Mouse (Mus musculus) G1E (cell line): ENCODE results near the gene Chfr. TPM values are rescaled to one million over a fixed set of nuclear protein-coding genes. Genes with fewer than 3 reads are reported as not detected.
A peak's percentile ranks its signal among the peaks of the same experiment; 100 is the strongest.

Source experiments
- ATAC-seq: 2 replicates; pipeline ENCODE4 v1.8.0; 2016; ENCODE audit warnings: mild to moderate bottlenecking; ENCODE audit not compliant: insufficient number of reproducible peaks, poor library complexity, low FRiP score, severe bottlenecking; ENCODE audit errors: extremely low read depth
- DNase-seq: peaks from one replicate; pipeline ENCODE4 v3.0.0; 2012; ENCODE audit warnings: low spot score
- H3K27me3 ChIP-seq: 2 replicates; pipeline ENCODE4 v1.6.1; 2012; ENCODE audit warnings: mild to moderate bottlenecking, low read length, inconsistent platforms; ENCODE audit not compliant: insufficient read depth
- H3K36me3 ChIP-seq: replicated peaks from 2 replicates; pipeline ENCODE3; 2012; ENCODE audit warnings: mild to moderate bottlenecking, inconsistent platforms
- H3K4me1 ChIP-seq: 2 replicates; pipeline ENCODE4 v1.6.1; 2012; ENCODE audit warnings: low read depth, low read length, inconsistent platforms, mixed read lengths; ENCODE audit not compliant: insufficient read depth
- H3K4me3 ChIP-seq: 2 replicates; pipeline ENCODE4 v1.5.1; 2012; ENCODE audit warnings: low read depth, mild to moderate bottlenecking, inconsistent platforms, low read length, moderate library complexity, mixed read lengths
- H3K9me3 ChIP-seq: replicated peaks from 2 replicates; pipeline ENCODE4 v1.6.1; 2012; ENCODE audit warnings: inconsistent platforms
- CTCF ChIP-seq: IDR thresholded peaks from 2 replicates; pipeline ENCODE4 v1.5.1; 2012; ENCODE audit warnings: low read depth, low read length, inconsistent platforms, mixed read lengths
- GATA1 ChIP-seq: IDR thresholded peaks from 2 replicates; pipeline ENCODE4 v1.6.1; 2012; ENCODE audit warnings: borderline replicate concordance, low read length, inconsistent platforms, mixed read lengths
- GATA2 ChIP-seq: IDR thresholded peaks from 2 replicates; pipeline ENCODE4 v1.6.1; 2012; ENCODE audit warnings: low read depth, low read length, inconsistent platforms, borderline replicate concordance
- POLR2AphosphoS5 ChIP-seq: IDR thresholded peaks from 2 replicates; pipeline ENCODE4 v1.6.1; 2012; ENCODE audit warnings: low read depth, low read length, inconsistent platforms; ENCODE audit not compliant: insufficient replicate concordance
- TAL1 ChIP-seq: conservative IDR thresholded peaks from 2 replicates; pipeline ENCODE4 v1.6.1; 2012; ENCODE audit warnings: low read depth, low read length, inconsistent platforms, mixed read lengths
- polyA plus RNA-seq: library from polyadenylated mRNA; stranded (reverse); fragments of >175 nt; gene quantifications from 2 replicates; pipeline ENCODE4 v1.2.3, GENCODE M21; 2012
- total RNA-seq, 2 experiments: library from RNA; stranded (forward) in 1 of 2; stranded (reverse) in 1 of 2; fragments of 200-1000 nt in 1 of 2; fragments of >200 nt in 1 of 2; fragmentation: Nextera tagmentation in 1 of 2; gene quantifications; 2 replicates each; pipeline ENCODE4 v1.2.3; 2014 to 2017

Gene Chfr
- total and polyA plus RNA-seq, 3 experiments = 49.0 to 93.5 (median 79.8) TPM

DNA sequence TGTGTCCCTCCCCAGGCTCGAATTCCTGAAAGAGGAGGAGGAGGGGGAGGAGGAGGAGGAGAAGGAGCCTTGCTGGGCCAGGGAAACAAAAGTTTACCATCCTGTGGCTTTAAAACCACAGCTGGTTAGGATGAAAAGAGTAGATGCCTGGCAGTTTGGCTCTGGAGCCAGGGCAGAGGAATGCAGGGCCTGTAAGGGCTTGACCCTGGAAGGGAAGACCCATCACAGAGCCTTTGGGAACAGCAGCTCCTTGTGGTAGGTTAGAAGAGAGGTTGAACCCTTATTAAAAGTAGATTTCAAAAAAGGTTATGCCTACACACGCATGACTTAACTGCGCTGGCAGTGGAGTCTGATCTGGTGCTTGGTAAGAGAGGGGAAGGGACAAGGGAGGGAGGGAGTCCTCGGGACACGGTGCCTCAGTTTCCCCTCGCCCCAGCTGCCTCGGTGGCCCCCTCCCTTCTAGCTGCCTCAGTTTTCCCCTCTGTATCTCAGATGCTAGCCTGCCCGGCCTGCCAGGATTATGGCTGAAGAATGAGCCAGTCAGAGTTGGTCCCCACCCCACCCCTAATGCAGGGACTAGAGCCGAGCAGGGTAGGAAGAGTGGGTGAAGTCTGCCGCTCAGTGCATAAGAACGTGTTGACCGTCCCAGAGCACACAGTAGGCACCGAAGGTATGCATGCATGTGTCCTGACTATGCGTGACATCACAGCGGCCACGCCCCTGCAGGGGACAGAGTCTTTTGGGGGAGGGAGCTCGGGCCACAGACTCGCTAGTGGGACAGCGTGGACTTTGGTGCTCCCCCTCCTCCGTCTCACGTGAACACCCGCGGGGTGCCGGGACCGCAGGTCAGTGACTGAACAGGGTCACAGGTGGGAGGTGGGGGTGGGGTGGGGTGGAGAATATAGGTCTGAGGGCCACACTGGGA is 35.7 kb upstream of the Chfr start, which contains the start of gene Plcxd1:
Gene Plcxd1, plus strand, starts transcription at position 314 of the 925 bp plus-strand sequence.
- Histone ChIP-seq H3K9me3 (peaks cover 35% of the 10 kb centered on the region), H3K36me3 (peaks cover 34% of the 10 kb centered on the region), H3K4me3 (0 out of 2 replicates have a peak within 1 kb of the TSS, but pooled peaks have one; percentile 3), H3K4me1 (peaks cover 39% of the 10 kb centered on the region), H3K27me3 (peaks cover 4% of the 10 kb centered on the region; the same call in 1 of the 2 replicates)
- DNase-seq (no peak), ATAC-seq (no peak)
- TF ChIP-seq CTCF (no peak), GATA1 (no peak), TAL1 (no peak), GATA2 (no peak), POLR2AphosphoS5 (no peak)

DNA sequence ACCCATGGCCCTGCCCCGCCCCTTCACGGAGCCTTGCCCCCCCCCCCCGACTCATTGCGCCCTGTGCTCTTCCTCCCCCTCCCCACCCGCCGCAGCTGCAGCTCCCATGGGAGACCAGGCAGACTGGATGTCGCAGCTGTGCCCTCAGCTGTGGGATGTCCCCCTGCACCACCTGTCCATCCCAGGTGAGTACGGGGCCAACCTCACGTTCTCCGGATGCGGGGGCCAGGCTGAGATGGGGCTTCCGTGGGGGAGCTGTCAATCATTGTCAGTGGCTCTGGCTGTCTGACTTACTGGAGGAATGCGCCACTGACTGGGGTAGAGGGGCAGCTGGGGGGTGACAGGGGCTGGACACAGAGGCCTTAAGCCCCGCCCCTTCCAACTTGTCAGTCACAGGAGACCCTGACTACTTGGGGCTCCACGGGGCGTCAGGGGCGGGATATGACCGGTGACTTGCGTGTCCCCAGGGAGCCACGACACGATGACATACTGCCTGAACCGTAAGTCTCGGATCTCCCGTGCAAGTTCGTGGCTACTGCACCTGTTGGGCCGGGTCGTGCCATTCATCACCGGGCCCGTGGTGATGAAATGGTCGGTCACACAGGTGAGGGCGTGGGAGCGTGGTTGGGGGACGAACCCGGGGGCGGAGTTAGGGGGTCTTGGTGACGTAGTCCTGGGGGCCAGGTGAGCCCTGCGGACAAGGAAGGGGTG is 34.6 kb upstream of the Chfr start:
- Histone ChIP-seq H3K36me3 (peaks cover 46% of the 10 kb centered on the region), H3K9me3 (peaks cover 44% of the 10 kb centered on the region), H3K27me3 (peaks cover 4% of the 10 kb centered on the region; the same call in 1 of the 2 replicates), H3K4me3 (no peak overlapping the region), H3K4me1 (peaks cover 42% of the 10 kb centered on the region)
- no peak for DNase-seq
- no peak for ATAC-seq
- no peak for TF ChIP-seq GATA1
- TF ChIP-seq POLR2AphosphoS5 = no peak
- no peak for TF ChIP-seq CTCF
- TF ChIP-seq GATA2 = no peak
- no peak for TF ChIP-seq TAL1

DNA sequence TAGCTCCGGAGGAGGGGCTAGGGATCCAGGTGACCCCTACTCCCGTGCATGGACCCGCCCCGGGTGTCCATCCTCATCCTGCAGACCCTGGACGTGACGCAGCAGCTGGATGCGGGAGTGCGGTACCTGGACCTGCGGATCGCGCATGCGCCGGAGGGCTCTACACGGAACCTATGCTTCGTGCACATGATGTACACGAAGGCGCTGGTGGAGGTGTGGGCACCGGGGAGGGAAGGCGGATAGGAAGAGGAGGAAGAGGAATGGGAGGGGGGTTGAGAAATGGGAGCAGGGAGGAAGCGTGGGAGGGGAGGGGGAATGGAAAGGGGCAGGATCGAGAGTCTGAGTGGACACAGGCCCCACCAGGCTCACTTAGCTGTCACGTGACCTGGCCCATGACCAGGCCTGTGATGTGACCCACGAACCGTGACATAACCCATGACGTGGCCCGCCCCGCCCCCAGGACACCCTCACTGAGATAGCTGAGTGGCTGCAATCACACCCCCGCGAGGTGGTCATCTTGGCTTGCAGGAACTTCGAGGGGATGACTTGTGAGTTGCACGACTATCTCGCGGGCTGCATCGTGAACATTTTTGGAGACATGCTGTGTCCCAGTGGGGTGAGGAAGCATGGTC is 33.8 kb upstream of the Chfr start:
- H3K4me1 ChIP-seq = peaks cover 50% of the 10 kb centered on the region
- H3K4me3 ChIP-seq = no peak overlapping the region
- no peak for ATAC-seq
- peaks cover 4% of the 10 kb centered on the region; the same call in 1 of the 2 replicates for H3K27me3 ChIP-seq
- peaks cover 53% of the 10 kb centered on the region for H3K36me3 ChIP-seq
- peaks cover 52% of the 10 kb centered on the region for H3K9me3 ChIP-seq
- no peak for DNase-seq
- TF ChIP-seq GATA2 (no peak), GATA1 (no peak), TAL1 (no peak), CTCF (no peak), POLR2AphosphoS5 (no peak)

DNA sequence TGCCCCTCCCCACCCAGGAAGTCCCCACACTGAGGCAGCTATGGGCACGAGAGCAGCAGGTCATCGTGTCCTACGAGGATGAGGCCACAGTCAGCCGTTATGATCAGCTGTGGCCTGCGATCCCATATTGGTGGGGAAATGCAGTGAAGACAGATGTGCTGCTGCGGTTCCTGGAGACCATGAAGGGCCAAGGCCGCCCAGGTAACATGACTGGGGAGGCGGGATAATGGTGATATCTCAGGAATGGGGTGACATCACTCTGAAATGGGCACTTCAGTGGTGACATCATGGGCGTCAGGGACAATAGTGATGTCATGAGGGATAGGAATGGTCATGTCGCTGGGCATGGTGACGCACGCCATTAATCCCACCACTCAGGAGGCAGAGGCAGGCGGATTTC is 33.2 kb upstream of the Chfr start:
- DNase-seq (no peak), ATAC-seq (no peak)
- Histone ChIP-seq H3K36me3 (peaks cover 56% of the 10 kb centered on the region), H3K4me3 (no peak overlapping the region), H3K4me1 (peaks cover 52% of the 10 kb centered on the region), H3K9me3 (peaks cover 53% of the 10 kb centered on the region), H3K27me3 (peaks cover 4% of the 10 kb centered on the region; the same call in 1 of the 2 replicates)
- TF ChIP-seq TAL1 (no peak), CTCF (no peak), GATA1 (no peak), POLR2AphosphoS5 (no peak), GATA2 (no peak)

DNA sequence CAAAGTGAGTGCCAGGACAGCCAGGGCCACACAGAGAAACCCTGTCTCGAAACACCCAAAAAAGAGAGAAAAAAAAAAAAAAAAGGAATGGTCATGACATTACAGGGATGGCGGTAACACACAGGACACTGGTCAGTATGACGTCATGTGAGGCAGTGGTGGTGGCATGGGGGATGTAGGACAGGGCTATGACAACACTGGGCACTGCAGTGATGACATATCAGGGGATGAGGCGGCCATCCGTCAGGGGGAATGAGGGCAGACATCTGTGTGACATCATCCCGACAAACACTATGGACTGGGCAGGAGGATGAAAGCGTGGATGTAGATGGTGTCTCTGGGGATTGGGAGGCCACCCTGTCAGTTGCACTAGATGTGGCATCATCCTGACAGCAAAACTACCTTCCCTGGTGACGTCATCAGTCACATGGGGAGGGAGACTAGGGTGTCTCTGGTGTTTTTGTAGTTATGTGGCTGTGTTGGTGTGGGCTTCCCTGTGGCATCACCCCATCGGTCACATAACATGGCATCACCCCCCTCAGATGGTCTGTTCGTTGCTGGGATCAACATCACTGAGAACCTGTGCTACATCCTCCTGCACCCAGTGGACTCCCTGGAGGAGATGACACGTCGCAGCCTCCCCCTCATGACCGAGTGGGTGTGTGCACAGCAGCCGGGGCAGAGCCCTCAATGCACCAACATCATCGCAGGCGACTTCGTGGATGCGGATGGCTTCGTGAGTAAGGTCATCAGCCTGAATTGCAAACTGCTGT is 32.6 kb upstream of the Chfr start:
- peaks cover 4% of the 10 kb centered on the region; the same call in 1 of the 2 replicates for H3K27me3 ChIP-seq
- no peak for ATAC-seq
- DNase-seq = peak; percentile 3
- peaks cover 52% of the 10 kb centered on the region for H3K4me1 ChIP-seq
- peaks cover 56% of the 10 kb centered on the region for H3K36me3 ChIP-seq
- TF ChIP-seq GATA2 (no peak), CTCF (no peak), POLR2AphosphoS5 (no peak), GATA1 (no peak), TAL1 (no peak)
- H3K4me3 ChIP-seq = no peak overlapping the region
- H3K9me3 ChIP-seq = peaks cover 53% of the 10 kb centered on the region
